Mouse (Mus musculus) bone marrow, adult 2 months (tissue): ENCODE measurements at regions not wholly inside any gene's neighbourhood (a gene's known extent, or its start where the extent isn't known, plus 50 kb on each side); places are given as distances from the start of the nearest gene placed in this dataset.

Experiments
- CTCF ChIP-seq: fragments of 200-500 bp; IDR thresholded peaks from 2 replicates; pipeline ENCODE4 v1.5.1; 2011; ENCODE audit warnings: low read length, control low read depth; ENCODE audit not compliant: control insufficient read depth, insufficient read depth
- POLR2A ChIP-seq: fragments of 200-500 bp; IDR thresholded peaks from 2 replicates; pipeline ENCODE4 v1.6.1; 2011; ENCODE audit warnings: low read depth, mild to moderate bottlenecking, control low read depth, low read length, borderline replicate concordance; ENCODE audit not compliant: control insufficient read depth

DNA sequence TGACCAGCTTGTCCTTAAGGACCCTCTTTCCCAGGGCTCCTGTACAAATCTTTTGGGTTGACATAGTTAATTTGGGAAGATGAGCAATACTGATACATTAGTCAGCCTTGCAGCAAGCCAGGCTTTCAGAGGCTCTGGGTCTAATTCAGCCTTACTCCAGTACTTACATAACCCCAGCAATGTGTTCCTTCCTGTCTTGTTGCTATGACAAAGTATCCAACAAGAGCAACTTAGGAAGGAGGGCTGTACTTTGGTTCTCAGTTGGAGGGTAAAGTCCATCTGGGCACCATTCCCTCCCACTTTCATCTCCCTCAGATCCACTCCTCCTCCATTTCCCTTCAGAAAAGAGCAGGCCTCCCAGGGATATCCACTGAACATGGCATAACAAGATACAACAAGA lies 80.7 kb downstream of the A830031A19Rik start:
- TF ChIP-seq POLR2A (no peak), CTCF (no peak)
